Mouse (Mus musculus): Measurements from ENCODE around the gene Mex3d. TPM values are rescaled to one million over a fixed set of nuclear protein-coding genes. Genes with fewer than 3 reads are reported as not detected.

The Mex3d gene
- polyA plus RNA-seq, 1 experiment: 17.2 TPM

DNA sequence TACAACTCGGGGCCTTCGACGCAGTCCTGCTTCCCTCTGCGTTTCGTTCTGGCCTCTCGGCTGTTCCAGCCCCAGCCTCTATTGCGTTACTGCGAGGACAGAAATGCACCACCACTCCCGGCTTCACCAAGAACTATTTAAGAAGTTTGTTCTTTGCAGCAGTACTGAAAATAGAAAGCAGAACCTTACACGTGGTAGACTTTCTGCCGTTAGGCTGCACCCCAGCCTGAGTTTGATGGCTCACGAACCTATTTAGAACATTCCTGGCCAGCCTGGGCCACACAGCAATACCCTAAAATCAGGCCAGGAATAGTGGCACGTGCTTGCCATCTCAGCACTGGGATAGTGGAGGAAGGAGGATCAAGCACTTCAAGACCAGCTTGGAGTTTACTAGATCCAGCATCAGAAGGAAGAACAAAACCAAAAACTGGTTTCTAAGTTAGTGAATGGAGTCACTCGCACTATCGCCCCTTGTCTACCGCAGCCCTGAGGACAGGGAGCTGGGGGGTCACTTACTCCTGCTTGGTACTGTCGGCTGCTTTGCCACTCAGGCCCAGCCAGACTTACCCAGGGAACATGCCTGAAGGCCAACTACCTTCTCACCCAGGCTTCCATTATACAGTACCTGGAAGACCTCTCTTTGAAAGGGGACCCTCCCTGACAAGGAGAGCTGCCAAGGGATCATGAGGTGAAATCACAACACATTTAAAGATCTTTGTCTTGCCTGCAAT lies 12.7 kb upstream of the Mex3d start:
- Histone ChIP-seq H3K4me1 (peaks cover 79% of the 10 kb centered on the region), H3K36me3 (replicated peaks; ENCODE audit: low read length) (peaks cover 66% of the 10 kb centered on the region)

DNA sequence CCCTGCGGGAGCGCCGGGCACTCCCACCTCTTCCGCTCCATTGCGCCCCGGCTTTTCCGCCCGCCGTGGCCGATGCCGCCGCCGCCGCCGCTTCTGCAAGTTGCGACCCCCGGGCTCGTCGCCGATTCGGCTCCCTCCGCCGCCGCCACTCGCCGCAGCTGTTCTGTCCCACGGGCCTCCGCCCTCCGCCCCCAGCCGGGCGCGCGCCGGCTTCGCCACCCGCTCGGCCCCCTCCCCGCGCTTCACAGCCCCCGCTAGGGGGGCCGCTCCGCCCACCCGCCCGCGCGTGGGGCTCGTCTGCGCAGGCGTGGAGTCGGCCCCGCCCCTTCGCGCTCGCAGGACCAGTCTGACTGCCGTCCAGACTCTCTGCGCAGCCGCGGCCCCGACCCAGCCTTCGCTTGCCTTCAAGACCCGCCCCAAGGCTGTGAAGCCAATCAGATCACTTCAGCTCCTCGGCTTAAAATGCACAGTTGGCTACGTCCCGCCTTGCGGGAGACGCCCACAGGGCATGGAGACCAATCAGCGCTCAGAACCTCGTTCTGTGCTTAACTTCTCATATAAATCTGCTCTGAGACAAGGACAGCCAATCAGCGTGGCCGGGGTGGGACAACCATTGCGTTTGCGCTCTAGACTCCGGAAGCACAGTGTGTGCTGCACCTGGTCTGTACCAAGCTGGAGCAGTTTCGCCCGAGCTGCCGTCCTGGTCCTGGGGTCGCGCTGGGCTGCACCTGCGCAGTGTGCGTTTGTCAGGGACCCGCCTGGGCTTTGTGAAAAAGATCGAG lies 11.9 kb upstream of the Mex3d start, which contains the start of gene Mbd3:
Gene Mbd3, minus strand, starts transcription at position 360 of the 782 bp plus-strand sequence.
- TF ChIP-seq FLI1 (IDR thresholded peaks at IDR 0.05; ENCODE audit: low read length) (no peak), GATA1 (IDR thresholded peaks at IDR 0.05; ENCODE audit: borderline replicate concordance, low read length) (no peak)
- H3K9me3 ChIP-seq: 0 out of 2 replicates have a peak, but pooled peaks cover 5% of the 10 kb centered on the region
- H3K4me1 ChIP-seq: peaks cover 75% of the 10 kb centered on the region
- peak within 1 kb of the TSS; percentile 91 for H3K4me3 ChIP-seq (replicated peaks)
- H3K36me3 ChIP-seq (replicated peaks; ENCODE audit: low read length): peaks cover 66% of the 10 kb centered on the region
- no peaks in the 10 kb centered on the region for H3K27me3 ChIP-seq (replicated peaks)

More for the DNA sequence above, 12.7 kb upstream of the Mex3d start:
- TF ChIP-seq FLI1 (IDR thresholded peaks at IDR 0.05; ENCODE audit: low read length): no peak
- TF ChIP-seq GATA1 (IDR thresholded peaks at IDR 0.05; ENCODE audit: borderline replicate concordance, low read length): no peak
- Histone ChIP-seq H3K9me3 (0 out of 2 replicates have a peak, but pooled peaks cover 5% of the 10 kb centered on the region), H3K4me3 (replicated peaks) (peak overlapping the region; percentile 91), H3K27me3 (replicated peaks) (no peaks in the 10 kb centered on the region)

DNA sequence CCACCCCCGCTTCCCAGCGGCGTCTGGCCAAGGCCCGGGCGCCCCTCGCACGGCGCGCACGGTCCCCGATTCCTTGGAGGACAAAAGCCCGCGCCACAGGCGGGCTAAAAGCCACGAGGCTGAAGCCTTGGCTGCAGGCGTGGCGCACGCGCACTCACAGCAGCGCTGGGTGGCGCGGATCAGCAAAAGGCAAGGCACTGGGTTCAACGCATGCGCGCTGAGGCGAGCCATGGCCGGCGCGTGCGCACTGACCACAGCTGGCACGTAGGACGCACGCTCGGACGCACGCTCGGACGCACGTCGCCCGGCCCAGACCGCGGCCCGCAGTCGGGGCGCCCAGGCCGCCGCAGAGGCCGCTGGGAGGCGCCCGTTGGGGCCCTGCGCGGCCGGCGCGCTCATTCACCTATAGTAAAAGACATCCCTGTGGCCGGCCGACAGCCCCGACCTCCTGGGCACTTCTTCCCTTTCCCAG lies 11.3 kb upstream of the Mex3d start:
- Histone ChIP-seq H3K4me1 (peaks cover 75% of the 10 kb centered on the region), H3K27me3 (replicated peaks) (no peaks in the 10 kb centered on the region), H3K36me3 (replicated peaks; ENCODE audit: low read length) (peaks cover 66% of the 10 kb centered on the region), H3K9me3 (0 out of 2 replicates have a peak, but pooled peaks cover 5% of the 10 kb centered on the region), H3K4me3 (replicated peaks) (peak overlapping the region; percentile 91)
- no peak for TF ChIP-seq GATA1 (IDR thresholded peaks at IDR 0.05; ENCODE audit: borderline replicate concordance, low read length)
- no peak for TF ChIP-seq FLI1 (IDR thresholded peaks at IDR 0.05; ENCODE audit: low read length)

DNA sequence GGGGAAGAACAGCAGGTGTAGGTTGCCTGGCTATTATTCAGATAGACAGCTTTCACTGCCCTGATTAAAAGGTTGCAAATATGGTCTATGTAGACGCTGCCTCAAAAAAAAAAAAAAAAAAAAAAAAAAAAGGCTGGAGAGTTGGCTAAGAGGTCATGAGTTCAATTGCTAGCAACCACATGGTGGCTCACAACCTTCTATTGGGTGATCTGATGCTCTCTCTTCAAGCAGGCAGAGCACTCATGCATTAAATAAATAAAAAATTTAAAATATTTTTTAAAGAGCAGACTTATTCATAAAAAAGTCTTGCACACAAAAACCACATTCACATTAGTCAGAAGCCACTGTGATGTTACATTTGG lies 10.7 kb upstream of the Mex3d start:
- peaks cover 66% of the 10 kb centered on the region for H3K36me3 ChIP-seq (replicated peaks; ENCODE audit: low read length)

DNA sequence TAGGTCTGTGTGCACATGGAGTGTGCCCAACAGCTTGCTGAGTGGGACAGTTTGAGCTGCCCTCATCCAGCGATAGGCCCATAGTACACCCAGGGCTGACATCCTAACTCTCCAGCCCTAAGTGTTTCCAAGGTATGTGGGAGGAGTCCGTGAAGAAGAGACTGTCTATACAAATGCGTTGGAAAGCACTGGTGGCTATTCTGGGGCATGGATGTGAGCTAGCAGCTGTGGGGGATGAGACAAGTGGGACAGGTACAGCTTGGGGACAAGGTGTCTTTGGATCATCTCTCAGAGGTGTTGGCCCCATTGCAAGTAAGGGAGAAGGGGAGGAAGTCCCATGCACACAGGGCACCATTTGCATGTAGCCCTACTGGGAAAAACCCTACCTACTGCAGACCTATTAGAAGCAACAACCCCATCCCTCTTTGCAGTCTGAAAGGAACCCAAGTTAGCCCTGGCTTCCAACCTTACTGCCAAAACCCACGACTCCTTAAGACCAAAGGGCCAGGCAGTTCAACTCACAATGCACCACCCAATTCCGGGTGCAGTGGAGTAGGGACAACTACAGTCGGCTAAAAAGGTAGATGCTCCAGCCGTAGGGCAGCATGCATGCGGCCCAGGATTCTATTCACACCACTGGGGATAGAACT lies 10.2 kb upstream of the Mex3d start:
- H3K4me1 ChIP-seq: peaks cover 67% of the 10 kb centered on the region
- peaks cover 66% of the 10 kb centered on the region for H3K36me3 ChIP-seq (replicated peaks; ENCODE audit: low read length)

More for the DNA sequence above, 10.7 kb upstream of the Mex3d start:
- Histone ChIP-seq H3K27me3 (replicated peaks) (no peaks in the 10 kb centered on the region), H3K4me3 (replicated peaks) (peak overlapping the region; percentile 91), H3K4me1 (peaks cover 70% of the 10 kb centered on the region), H3K9me3 (0 out of 2 replicates have a peak, but pooled peaks cover under 1% of the 10 kb centered on the region)
- TF ChIP-seq GATA1 (IDR thresholded peaks at IDR 0.05; ENCODE audit: borderline replicate concordance, low read length): no peak
- no peak for TF ChIP-seq FLI1 (IDR thresholded peaks at IDR 0.05; ENCODE audit: low read length)

DNA sequence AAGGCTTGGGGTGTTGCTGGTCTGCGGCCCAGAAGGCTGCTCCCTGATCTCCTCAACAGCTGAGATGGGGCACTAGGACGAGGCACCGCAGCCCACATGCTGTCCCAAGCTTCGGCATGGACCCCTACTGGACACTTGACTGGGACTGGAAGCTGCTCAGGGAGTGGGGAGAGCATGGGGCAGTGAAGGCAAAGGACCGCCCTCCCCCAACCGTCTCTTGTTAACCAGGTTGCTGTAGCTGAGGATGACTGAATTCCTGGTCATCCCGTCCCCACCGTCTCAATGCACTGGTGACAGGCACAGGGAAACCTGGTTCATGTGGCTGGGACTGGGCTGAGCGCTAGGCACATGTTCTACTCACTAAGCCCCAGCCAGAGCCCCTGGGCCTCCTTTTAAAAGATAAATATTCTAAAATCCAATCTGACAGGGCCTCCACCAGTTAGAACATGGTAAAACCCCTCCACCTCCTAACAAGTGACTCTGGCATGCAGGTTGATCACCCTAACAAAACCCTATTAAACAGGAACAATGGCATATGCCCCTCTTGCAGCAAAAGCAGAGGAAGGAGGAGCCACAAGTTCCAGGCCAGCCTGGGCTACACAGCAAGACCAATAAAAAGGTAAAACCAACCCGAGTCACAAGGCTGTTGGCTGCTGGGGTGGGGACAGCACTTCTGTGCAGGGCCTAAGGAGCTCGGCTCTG lies 9.5 kb upstream of the Mex3d start:
- Histone ChIP-seq H3K27me3 (replicated peaks) (no peaks in the 10 kb centered on the region), H3K4me3 (replicated peaks) (peak overlapping the region; percentile 91), H3K9me3 (no peaks in the 10 kb centered on the region), H3K36me3 (replicated peaks; ENCODE audit: low read length) (peaks cover 67% of the 10 kb centered on the region), H3K4me1 (peaks cover 67% of the 10 kb centered on the region)
- TF ChIP-seq FLI1 (IDR thresholded peaks at IDR 0.05; ENCODE audit: low read length) (no peak), GATA1 (IDR thresholded peaks at IDR 0.05; ENCODE audit: borderline replicate concordance, low read length) (no peak)

More for the DNA sequence above, 10.2 kb upstream of the Mex3d start:
- TF ChIP-seq FLI1 (IDR thresholded peaks at IDR 0.05; ENCODE audit: low read length): no peak
- H3K4me3 ChIP-seq (replicated peaks): peak overlapping the region; percentile 91
- H3K9me3 ChIP-seq: no peaks in the 10 kb centered on the region
- H3K27me3 ChIP-seq (replicated peaks): no peaks in the 10 kb centered on the region

DNA sequence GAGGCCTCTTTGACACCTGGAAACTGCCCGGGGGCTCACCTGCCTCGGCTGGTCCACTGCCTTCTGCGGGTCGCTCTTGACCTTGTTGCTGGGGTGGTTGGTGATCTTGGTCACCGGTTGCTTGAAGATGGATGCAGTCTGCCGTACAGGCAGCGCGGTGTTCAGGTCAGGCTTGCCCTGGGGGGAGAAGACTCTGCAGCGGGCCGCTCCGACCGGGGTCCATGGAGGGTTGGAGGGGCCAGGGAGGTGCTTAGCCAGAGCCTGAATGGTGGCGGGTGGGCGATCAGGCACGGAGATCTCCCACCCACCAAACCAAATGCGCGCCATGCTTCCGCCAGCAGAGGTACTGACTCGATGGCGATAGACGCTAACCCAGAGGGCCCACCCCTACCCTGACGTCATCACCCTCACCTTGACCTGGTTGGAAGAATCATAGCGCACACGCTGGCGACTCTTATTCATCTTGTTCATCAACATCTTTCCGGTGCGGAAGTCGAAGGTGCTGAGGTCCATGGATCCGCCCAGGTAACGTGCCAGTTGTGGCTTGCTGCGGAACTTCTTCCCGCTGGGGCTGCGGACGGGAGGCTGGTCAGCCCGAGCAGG lies 7.7 kb upstream of the Mex3d start:
- peaks cover 73% of the 10 kb centered on the region for H3K36me3 ChIP-seq (replicated peaks; ENCODE audit: low read length)
- no peak overlapping the region for H3K4me3 ChIP-seq (replicated peaks)
- no peaks in the 10 kb centered on the region for H3K9me3 ChIP-seq
- H3K27me3 ChIP-seq (replicated peaks): no peaks in the 10 kb centered on the region
- no peak for TF ChIP-seq FLI1 (IDR thresholded peaks at IDR 0.05; ENCODE audit: low read length)
- peaks cover 53% of the 10 kb centered on the region for H3K4me1 ChIP-seq

DNA sequence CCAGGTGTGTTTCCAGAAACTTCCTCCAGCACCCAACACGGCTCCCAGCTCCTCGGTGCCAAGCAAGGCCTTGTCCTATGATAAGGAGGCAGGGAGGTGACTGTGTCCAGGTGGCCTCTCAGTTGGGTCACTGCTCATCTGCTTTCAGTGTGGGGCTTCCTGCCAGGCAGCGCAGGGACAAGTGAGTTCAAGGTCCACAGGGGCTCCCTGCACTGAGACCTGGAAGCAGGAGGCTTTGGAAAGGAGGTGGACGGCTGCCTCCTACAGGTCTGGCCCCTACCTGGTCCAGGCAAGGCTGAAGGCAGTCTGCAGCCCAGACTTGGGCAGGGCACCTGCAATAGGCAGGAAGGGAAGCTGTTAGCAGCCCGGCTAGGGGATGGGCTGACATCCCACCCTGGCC lies 5.2 kb upstream of the Mex3d start:
- Histone ChIP-seq H3K36me3 (replicated peaks; ENCODE audit: low read length) (peaks cover 81% of the 10 kb centered on the region), H3K27me3 (replicated peaks) (no peaks in the 10 kb centered on the region), H3K4me1 (peaks cover 64% of the 10 kb centered on the region), H3K4me3 (replicated peaks) (no peak overlapping the region), H3K9me3 (no peaks in the 10 kb centered on the region)
- TF ChIP-seq FLI1 (IDR thresholded peaks at IDR 0.05; ENCODE audit: low read length) (no peak), GATA1 (IDR thresholded peaks at IDR 0.05; ENCODE audit: borderline replicate concordance, low read length) (no peak)

DNA sequence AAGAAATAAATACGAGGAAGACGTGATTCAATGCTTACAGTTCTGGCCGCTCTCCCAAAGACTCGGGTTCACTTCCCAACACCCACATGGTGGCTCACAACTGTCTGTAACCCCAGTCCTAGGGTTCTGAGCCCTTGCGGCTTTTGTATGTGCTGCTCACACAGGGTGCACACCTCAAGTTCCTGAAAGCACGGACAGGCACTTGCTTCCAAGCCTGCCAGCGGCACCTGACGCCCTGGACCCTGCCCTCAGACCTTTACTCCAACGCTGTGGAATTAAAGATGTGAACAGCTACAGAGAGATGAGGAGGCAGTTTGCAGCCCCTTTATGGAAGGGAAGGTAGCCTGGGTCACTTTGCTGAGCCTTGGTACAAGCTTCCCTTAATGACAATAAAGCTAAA lies 3.2 kb upstream of the Mex3d start:
- H3K27me3 ChIP-seq (replicated peaks): peaks cover 11% of the 10 kb centered on the region
- H3K36me3 ChIP-seq (replicated peaks; ENCODE audit: low read length): peaks cover 62% of the 10 kb centered on the region
- H3K4me3 ChIP-seq (replicated peaks): no peak overlapping the region
- no peaks in the 10 kb centered on the region for H3K9me3 ChIP-seq
- TF ChIP-seq FLI1 (IDR thresholded peaks at IDR 0.05; ENCODE audit: low read length): no peak
- no peak for TF ChIP-seq GATA1 (IDR thresholded peaks at IDR 0.05; ENCODE audit: borderline replicate concordance, low read length)
- peaks cover 59% of the 10 kb centered on the region for H3K4me1 ChIP-seq
